Mouse (Mus musculus): ENCODE data around the gene Fsip1. TPM values are rescaled to one million over a fixed set of nuclear protein-coding genes. Genes with fewer than 3 reads are reported as not detected.

Fsip1 gene
- polyA plus RNA-seq (2012; rRNA removed) (0.32 and 0.40 TPM in 2 replicates), polyA plus RNA-seq (2014; fragmentation: Nextera tagmentation; extraction: Ambion mirVana) (0.32 and 0.54 TPM in 2 replicates)

DNA sequence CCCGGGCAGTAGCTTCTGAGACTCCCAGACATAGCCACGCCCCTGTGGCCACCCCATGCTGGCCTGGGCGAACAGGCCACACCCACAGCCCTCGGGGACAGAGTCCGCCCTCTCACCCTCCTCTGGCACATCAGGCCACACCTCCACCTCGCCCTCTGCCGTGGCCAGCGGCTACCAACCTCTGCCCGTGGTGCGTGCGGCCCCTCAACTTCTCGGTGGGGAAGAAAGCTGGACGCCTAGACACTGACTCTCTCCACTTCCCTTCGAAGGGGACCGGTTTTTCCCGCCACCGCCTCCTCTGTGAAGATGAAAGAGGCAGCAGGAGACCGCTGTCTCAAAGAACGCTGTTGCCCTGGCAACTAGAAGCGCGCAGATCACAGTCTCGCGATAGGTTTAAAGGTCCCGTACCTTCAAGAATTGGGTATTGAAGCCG, at the start of gene Fsip1:
TSS of gene Fsip1 (minus strand) at position 346 of the 433 bp plus-strand sequence.
- Histone ChIP-seq H3K27ac (replicated peaks; ENCODE audit: low read depth, low read length) (no peak within 1 kb of the TSS), H3K4me1 (ENCODE audit: control insufficient read depth, insufficient read depth, low read length) (peaks cover 4% of the 10 kb centered on the region; the same call in 1 of the 2 replicates), H3K4me3 (replicated peaks; ENCODE audit: low read length) (peak within 1 kb of the TSS; percentile 36), H3K4me2 (replicated peaks; ENCODE audit: low read depth, low read length, severe bottlenecking) (peak within 1 kb of the TSS; percentile 62), H3K9ac (ENCODE audit: low read depth, low read length, severe bottlenecking) (peak within 1 kb of the TSS; percentile 46; the same call in 1 of the 2 replicates), H3K27me3 (ENCODE audit: control insufficient read depth, insufficient read depth, low read length) (no peaks in the 10 kb centered on the region), H3K36me3 (ENCODE audit: control insufficient read depth, insufficient read depth, low read length) (no peaks in the 10 kb centered on the region), H3K9me3 (ENCODE audit: control insufficient read depth, low read length) (no peaks in the 10 kb centered on the region)
- DNase-seq (ENCODE audit: low spot score), result peak; percentile 73
- TF ChIP-seq POLR2A (IDR thresholded peaks at IDR 0.05; ENCODE audit: borderline replicate concordance, extremely low read depth, insufficient read depth, insufficient read length), result no peak
- under 1% methylated on average over 25 of the region's 25 CpGs for WGBS
- peak; percentile 87 for ATAC-seq (ENCODE audit: low FRiP score, low read depth)

DNA sequence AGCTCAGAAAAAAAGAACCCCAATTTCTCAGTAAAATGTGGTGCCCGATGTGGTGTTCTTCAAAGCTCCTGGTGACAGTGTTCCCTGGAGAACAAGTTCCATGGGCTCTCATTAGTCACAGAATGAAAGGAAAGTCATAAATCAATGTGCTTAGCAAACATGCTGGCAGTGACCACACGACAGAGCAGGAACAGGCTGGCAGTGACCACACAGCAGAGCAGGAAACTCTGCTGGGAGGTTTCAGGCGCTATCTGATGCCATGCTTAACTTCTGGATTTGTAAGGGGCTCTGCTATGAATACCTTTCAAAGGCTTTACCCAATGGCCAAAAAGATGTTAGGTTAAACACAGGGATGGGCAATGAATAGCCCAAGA, 49.7 kb upstream of the Fsip1 start:
- no peak overlapping the region for H3K4me2 ChIP-seq (replicated peaks; ENCODE audit: low read depth, low read length, severe bottlenecking)
- H3K9ac ChIP-seq (ENCODE audit: low read depth, low read length, severe bottlenecking), result no peak overlapping the region
- 29% methylated on average over 3 of the region's 3 CpGs for WGBS
- ATAC-seq (ENCODE audit: low FRiP score, low read depth) (no peak), DNase-seq (ENCODE audit: low spot score) (no peak)
- no peaks in the 10 kb centered on the region for H3K36me3 ChIP-seq (ENCODE audit: control insufficient read depth, insufficient read depth, low read length)
- no peak overlapping the region for H3K27ac ChIP-seq (replicated peaks; ENCODE audit: low read depth, low read length)
- no peak overlapping the region for H3K4me3 ChIP-seq (replicated peaks; ENCODE audit: low read length)
- no peaks in the 10 kb centered on the region for H3K9me3 ChIP-seq (ENCODE audit: control insufficient read depth, low read length)
- TF ChIP-seq POLR2A (IDR thresholded peaks at IDR 0.05; ENCODE audit: borderline replicate concordance, extremely low read depth, insufficient read depth, insufficient read length), result no peak
- no peaks in the 10 kb centered on the region for H3K4me1 ChIP-seq (ENCODE audit: control insufficient read depth, insufficient read depth, low read length)
- no peaks in the 10 kb centered on the region for H3K27me3 ChIP-seq (ENCODE audit: control insufficient read depth, insufficient read depth, low read length)

DNA sequence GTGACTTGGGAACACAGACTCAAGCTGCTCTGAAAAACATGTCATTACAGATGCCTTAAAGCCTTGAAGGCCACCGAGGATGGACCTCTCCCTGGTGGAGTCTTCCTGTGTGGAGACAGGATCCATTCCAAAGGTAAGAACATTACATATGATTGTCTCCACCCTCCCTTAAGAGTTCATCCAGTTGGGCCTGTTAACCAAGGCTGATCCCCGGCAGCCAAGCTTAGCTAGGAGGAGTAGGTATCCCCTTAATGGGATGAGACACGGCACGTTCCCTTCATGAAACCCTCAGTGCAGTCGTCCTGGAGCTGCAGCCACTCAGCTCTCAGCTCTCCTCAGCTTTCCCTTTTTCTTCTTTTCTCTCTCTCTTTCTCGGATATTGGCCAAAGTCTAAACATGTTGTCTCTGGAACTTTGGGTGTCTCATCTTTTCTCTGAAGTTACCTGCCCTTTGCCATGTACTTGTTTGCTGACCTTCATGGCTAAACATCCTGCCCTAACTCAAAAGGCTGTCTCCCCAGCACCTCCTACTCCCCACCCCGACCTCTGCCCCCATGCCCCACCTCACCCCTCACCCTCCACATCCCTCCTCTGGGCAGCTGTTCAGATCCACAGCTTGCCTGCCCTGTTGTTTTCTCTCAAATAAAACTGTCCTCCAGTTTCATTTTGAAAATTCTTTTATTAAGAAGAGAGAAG, 49.2 kb upstream of the Fsip1 start:
- Histone ChIP-seq H3K4me3 (replicated peaks; ENCODE audit: low read length) (no peak overlapping the region), H3K36me3 (ENCODE audit: control insufficient read depth, insufficient read depth, low read length) (no peaks in the 10 kb centered on the region), H3K9me3 (ENCODE audit: control insufficient read depth, low read length) (no peaks in the 10 kb centered on the region), H3K4me2 (replicated peaks; ENCODE audit: low read depth, low read length, severe bottlenecking) (no peak overlapping the region), H3K27ac (replicated peaks; ENCODE audit: low read depth, low read length) (no peak overlapping the region), H3K9ac (ENCODE audit: low read depth, low read length, severe bottlenecking) (no peak overlapping the region), H3K4me1 (ENCODE audit: control insufficient read depth, insufficient read depth, low read length) (no peaks in the 10 kb centered on the region), H3K27me3 (ENCODE audit: control insufficient read depth, insufficient read depth, low read length) (no peaks in the 10 kb centered on the region)
- no peak for DNase-seq (ENCODE audit: low spot score)
- 72% methylated on average over 7 of the region's 7 CpGs for WGBS
- ATAC-seq (ENCODE audit: low FRiP score, low read depth), result no peak
- no peak for TF ChIP-seq POLR2A (IDR thresholded peaks at IDR 0.05; ENCODE audit: borderline replicate concordance, extremely low read depth, insufficient read depth, insufficient read length)

DNA sequence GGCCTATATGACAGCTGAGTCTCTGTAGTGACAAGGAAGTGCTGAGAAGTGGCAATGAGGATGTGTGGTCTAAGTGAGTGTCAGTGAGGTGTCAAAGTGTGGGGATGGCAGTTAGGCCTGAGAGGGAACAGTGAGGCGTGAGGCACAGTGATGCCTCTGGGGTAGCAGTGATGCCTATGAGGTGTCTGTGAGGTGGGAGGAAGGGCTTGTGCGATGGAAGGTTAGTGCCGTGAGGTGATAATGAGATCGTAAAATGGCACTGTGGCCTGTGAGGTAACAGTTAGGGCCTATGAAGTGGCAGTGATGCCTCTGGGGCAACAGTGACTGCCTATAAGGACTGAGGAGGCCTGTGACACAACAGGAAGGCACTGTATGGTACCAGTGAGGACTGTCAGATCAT, 46.7 kb upstream of the Fsip1 start:
- 28% methylated on average over 4 of the region's 4 CpGs for WGBS
- no peaks in the 10 kb centered on the region for H3K27me3 ChIP-seq (ENCODE audit: control insufficient read depth, insufficient read depth, low read length)
- TF ChIP-seq POLR2A (IDR thresholded peaks at IDR 0.05; ENCODE audit: borderline replicate concordance, extremely low read depth, insufficient read depth, insufficient read length), result no peak
- H3K27ac ChIP-seq (replicated peaks; ENCODE audit: low read depth, low read length), result no peak overlapping the region
- no peak overlapping the region for H3K9ac ChIP-seq (ENCODE audit: low read depth, low read length, severe bottlenecking)
- ATAC-seq (ENCODE audit: low FRiP score, low read depth) (no peak), DNase-seq (ENCODE audit: low spot score) (no peak)
- H3K4me3 ChIP-seq (replicated peaks; ENCODE audit: low read length), result no peak overlapping the region
- no peaks in the 10 kb centered on the region for H3K4me1 ChIP-seq (ENCODE audit: control insufficient read depth, insufficient read depth, low read length)
- no peaks in the 10 kb centered on the region for H3K9me3 ChIP-seq (ENCODE audit: control insufficient read depth, low read length)
- no peak overlapping the region for H3K4me2 ChIP-seq (replicated peaks; ENCODE audit: low read depth, low read length, severe bottlenecking)
- no peaks in the 10 kb centered on the region for H3K36me3 ChIP-seq (ENCODE audit: control insufficient read depth, insufficient read depth, low read length)

DNA sequence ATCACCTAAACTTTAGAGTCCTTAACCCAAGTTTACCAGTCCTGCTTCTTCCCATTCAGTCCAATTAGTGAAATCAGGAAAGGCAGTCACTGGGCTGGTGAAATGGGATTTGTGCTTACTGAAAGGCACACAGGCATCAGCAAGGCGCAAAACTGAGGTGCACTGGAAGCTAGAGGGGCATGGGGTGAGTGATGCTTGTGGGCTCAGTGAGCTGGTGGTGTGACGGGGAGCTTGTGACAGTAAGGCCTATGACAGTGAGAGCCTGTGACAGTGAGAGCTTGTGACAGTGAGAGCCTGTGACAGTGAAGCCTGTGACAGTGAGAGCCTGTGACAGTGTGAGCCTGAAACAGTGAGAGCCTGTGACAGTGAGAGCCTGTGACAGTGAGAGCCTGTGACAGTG, 44.9 kb upstream of the Fsip1 start:
- no peak for ATAC-seq (ENCODE audit: low FRiP score, low read depth)
- TF ChIP-seq POLR2A (IDR thresholded peaks at IDR 0.05; ENCODE audit: borderline replicate concordance, extremely low read depth, insufficient read depth, insufficient read length), result no peak
- H3K36me3 ChIP-seq (ENCODE audit: control insufficient read depth, insufficient read depth, low read length), result no peaks in the 10 kb centered on the region
- H3K27me3 ChIP-seq (ENCODE audit: control insufficient read depth, insufficient read depth, low read length), result no peaks in the 10 kb centered on the region
- H3K4me3 ChIP-seq (replicated peaks; ENCODE audit: low read length), result no peak overlapping the region
- H3K9ac ChIP-seq (ENCODE audit: low read depth, low read length, severe bottlenecking), result no peak overlapping the region
- H3K4me2 ChIP-seq (replicated peaks; ENCODE audit: low read depth, low read length, severe bottlenecking), result no peak overlapping the region
- no peak for DNase-seq (ENCODE audit: low spot score)
- H3K9me3 ChIP-seq (ENCODE audit: control insufficient read depth, low read length), result no peaks in the 10 kb centered on the region
- no peaks in the 10 kb centered on the region for H3K4me1 ChIP-seq (ENCODE audit: control insufficient read depth, insufficient read depth, low read length)
- WGBS, result 76% methylated on average over 2 of the region's 2 CpGs
- H3K27ac ChIP-seq (replicated peaks; ENCODE audit: low read depth, low read length), result no peak overlapping the region
